Mouse (Mus musculus): ENCODE data around the gene Pmfbp1. TPM values are rescaled to one million over a fixed set of nuclear protein-coding genes. Genes with fewer than 3 reads are reported as not detected.

The Pmfbp1 gene
- polyA plus RNA-seq, 1 experiment from 2014 or later: 1.8 TPM

DNA sequence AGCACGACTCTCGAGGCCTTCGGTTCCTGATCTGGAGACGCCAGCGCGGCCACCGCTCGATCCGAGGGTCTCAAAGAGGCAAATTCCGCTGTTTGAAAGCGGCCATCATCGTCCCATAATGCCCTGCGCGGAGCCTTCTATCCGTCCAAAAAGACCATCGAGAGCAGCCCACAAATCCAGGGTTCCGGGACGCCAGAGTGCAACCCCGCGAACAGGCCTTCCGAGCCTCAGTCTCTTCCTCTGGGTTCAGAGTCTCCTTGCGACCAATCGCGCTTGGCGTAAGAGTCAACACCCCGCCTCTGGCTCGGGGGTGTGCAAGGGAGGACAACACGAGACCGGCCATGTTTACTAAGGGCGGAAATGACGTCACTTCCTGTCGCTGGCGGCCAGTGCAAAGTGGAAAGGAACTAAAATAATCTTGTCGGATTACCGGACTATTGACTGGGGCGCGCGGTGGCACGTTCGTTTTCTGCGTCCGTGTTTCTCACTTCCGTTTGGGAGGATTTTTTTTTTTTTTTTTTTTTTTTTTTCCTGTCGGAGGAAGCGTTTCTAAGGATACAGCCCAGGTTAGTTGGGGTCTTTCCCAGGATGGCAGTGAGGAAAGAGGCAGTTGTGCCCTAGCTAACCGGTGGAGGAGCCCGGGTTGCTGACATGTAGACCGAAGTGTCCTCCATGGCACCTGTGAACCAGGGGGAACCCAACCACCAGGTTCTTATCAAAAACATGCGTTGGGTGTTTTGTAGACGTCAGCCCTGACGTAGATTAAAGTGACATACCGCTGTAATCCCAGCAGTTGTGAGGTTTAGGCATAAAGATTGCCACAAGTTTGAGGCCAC, 71.9 kb downstream of the Pmfbp1 start, which contains the start of the genes Dhx38 and Txnl4b:
Dhx38 (minus strand) TSS at position 364 of the 836 bp plus-strand sequence.
Txnl4b (plus strand) TSS at position 395 of the 836 bp plus-strand sequence.
- peaks cover 34% of the 10 kb centered on the region for H3K36me3 ChIP-seq
- H3K4me1 ChIP-seq: peaks cover 18% of the 10 kb centered on the region
- under 1% methylated on average over 52 of the region's 52 CpGs for WGBS

GRCm38 (mm10) chr8:109571139-109571538, 77.3 kb downstream of the Pmfbp1 start:
- Histone ChIP-seq H3K36me3 (peaks cover 33% of the 10 kb centered on the region), H3K9ac (replicated peaks) (no peak overlapping the region), H3K4me2 (replicated peaks) (no peak overlapping the region), H3K4me1 (peaks cover 8% of the 10 kb centered on the region), H3K27ac (replicated peaks) (no peak overlapping the region), H3K27me3 (no peaks in the 10 kb centered on the region), H3K4me3 (no peak overlapping the region), H3K9me3 (no peaks in the 10 kb centered on the region)
- ATAC-seq (ENCODE audit: low FRiP score, low read depth): no peak
- WGBS: 89% methylated on average over 12 of the region's 12 CpGs

More for the DNA sequence above, 71.9 kb downstream of the Pmfbp1 start, which contains the start of the genes Dhx38 and Txnl4b:
- peak within 1 kb of the TSS; percentile 81 for H3K4me2 ChIP-seq (replicated peaks)
- no peaks in the 10 kb centered on the region for H3K27me3 ChIP-seq
- ATAC-seq (ENCODE audit: low FRiP score, low read depth): peak; percentile 99
- H3K4me3 ChIP-seq: peak within 1 kb of the TSS; percentile 87
- peak within 1 kb of the TSS; percentile 90 for H3K27ac ChIP-seq (replicated peaks)
- no peaks in the 10 kb centered on the region for H3K9me3 ChIP-seq
- H3K9ac ChIP-seq (replicated peaks): peak within 1 kb of the TSS; percentile 89

- H3K9ac ChIP-seq (replicated peaks): no peak overlapping the region
- H3K4me3 ChIP-seq: no peak overlapping the region
- WGBS: 76% methylated on average over 4 of the region's 4 CpGs
- no peaks in the 10 kb centered on the region for H3K9me3 ChIP-seq
- no peak overlapping the region for H3K27ac ChIP-seq (replicated peaks)
- ATAC-seq (ENCODE audit: low FRiP score, low read depth): no peak
- no peaks in the 10 kb centered on the region for H3K27me3 ChIP-seq
- H3K4me2 ChIP-seq (replicated peaks): no peak overlapping the region
- H3K4me1 ChIP-seq: no peaks in the 10 kb centered on the region
- H3K36me3 ChIP-seq: peaks cover 18% of the 10 kb centered on the region
Observed at GRCm38 (mm10) chr8:109576311-109576710, 82.5 kb downstream of the Pmfbp1 start.

GRCm38 (mm10) chr8:109578900-109579301, 85.1 kb downstream of the Pmfbp1 start, which contains the start of gene Hp:
Gene Hp, minus strand, starts transcription at chr8:109579172.
- H3K27ac ChIP-seq (replicated peaks): no peak within 1 kb of the TSS
- H3K4me1 ChIP-seq: no peaks in the 10 kb centered on the region
- H3K4me3 ChIP-seq: no peak within 1 kb of the TSS
- no peaks in the 10 kb centered on the region for H3K36me3 ChIP-seq
- no peak for ATAC-seq (ENCODE audit: low FRiP score, low read depth)
- H3K4me2 ChIP-seq (replicated peaks): no peak within 1 kb of the TSS
- no peaks in the 10 kb centered on the region for H3K9me3 ChIP-seq
- 73% methylated on average over 8 of the region's 8 CpGs for WGBS
- no peak within 1 kb of the TSS for H3K9ac ChIP-seq (replicated peaks)
- no peaks in the 10 kb centered on the region for H3K27me3 ChIP-seq

- Histone ChIP-seq H3K4me1 (no peaks in the 10 kb centered on the region), H3K4me2 (replicated peaks) (no peak overlapping the region), H3K9ac (replicated peaks) (no peak overlapping the region), H3K27ac (replicated peaks) (no peak overlapping the region), H3K36me3 (no peaks in the 10 kb centered on the region), H3K27me3 (no peaks in the 10 kb centered on the region), H3K4me3 (no peak overlapping the region), H3K9me3 (no peaks in the 10 kb centered on the region)
- WGBS: 83% methylated on average over 4 of the region's 4 CpGs
- no peak for ATAC-seq (ENCODE audit: low FRiP score, low read depth)
Observed at GRCm38 (mm10) chr8:109584293-109584692, 90.5 kb downstream of the Pmfbp1 start.

DNA sequence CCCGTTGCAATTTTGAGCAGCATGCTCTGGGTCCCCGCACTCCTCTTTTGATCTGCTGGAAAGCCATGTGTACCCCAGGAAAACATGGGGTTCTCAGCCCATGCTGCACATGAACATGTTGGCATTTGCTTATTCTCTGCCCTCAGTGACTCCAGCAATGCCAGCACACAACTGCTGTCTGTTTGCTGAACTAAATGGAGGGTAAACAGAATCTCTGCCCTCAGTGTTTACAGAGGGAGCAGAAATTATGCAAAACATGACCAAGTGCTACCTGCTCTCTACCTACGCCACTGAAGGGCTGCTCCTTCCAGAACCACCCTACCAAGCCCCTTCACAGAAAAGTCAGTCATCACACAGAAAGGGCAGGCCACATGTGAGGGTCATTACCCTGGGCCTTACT, 91.0 kb downstream of the Pmfbp1 start:
- Histone ChIP-seq H3K9ac (replicated peaks) (no peak overlapping the region), H3K4me1 (no peaks in the 10 kb centered on the region), H3K27me3 (no peaks in the 10 kb centered on the region), H3K4me2 (replicated peaks) (no peak overlapping the region), H3K36me3 (no peaks in the 10 kb centered on the region), H3K27ac (replicated peaks) (no peak overlapping the region), H3K9me3 (no peaks in the 10 kb centered on the region), H3K4me3 (no peak overlapping the region)
- ATAC-seq (ENCODE audit: low FRiP score, low read depth): no peak
- WGBS: 77% methylated on average over 3 of the region's 3 CpGs

GRCm38 (mm10) chr8:109585652-109586051, 91.8 kb downstream of the Pmfbp1 start:
- Histone ChIP-seq H3K36me3 (no peaks in the 10 kb centered on the region), H3K4me1 (no peaks in the 10 kb centered on the region)
- no peak for ATAC-seq (ENCODE audit: low FRiP score, low read depth)

GRCm38 (mm10) chr8:109586972-109587504, 93.2 kb downstream of the Pmfbp1 start:
- H3K4me1 ChIP-seq: no peaks in the 10 kb centered on the region
- H3K36me3 ChIP-seq: 0 out of 2 replicates have a peak, but pooled peaks cover 6% of the 10 kb centered on the region
- WGBS: 74% methylated on average over 7 of the region's 7 CpGs
- no peak overlapping the region for H3K4me3 ChIP-seq
- no peak overlapping the region for H3K4me2 ChIP-seq (replicated peaks)
- no peaks in the 10 kb centered on the region for H3K9me3 ChIP-seq
- H3K9ac ChIP-seq (replicated peaks): no peak overlapping the region
- no peaks in the 10 kb centered on the region for H3K27me3 ChIP-seq
- no peak overlapping the region for H3K27ac ChIP-seq (replicated peaks)
- ATAC-seq (ENCODE audit: low FRiP score, low read depth): no peak

More at GRCm38 (mm10) chr8:109585652-109586051, 91.8 kb downstream of the Pmfbp1 start:
- H3K27ac ChIP-seq (replicated peaks): no peak overlapping the region
- H3K9ac ChIP-seq (replicated peaks): no peak overlapping the region
- H3K9me3 ChIP-seq: no peaks in the 10 kb centered on the region
- H3K4me3 ChIP-seq: no peak overlapping the region
- H3K4me2 ChIP-seq (replicated peaks): no peak overlapping the region
- no peaks in the 10 kb centered on the region for H3K27me3 ChIP-seq

DNA sequence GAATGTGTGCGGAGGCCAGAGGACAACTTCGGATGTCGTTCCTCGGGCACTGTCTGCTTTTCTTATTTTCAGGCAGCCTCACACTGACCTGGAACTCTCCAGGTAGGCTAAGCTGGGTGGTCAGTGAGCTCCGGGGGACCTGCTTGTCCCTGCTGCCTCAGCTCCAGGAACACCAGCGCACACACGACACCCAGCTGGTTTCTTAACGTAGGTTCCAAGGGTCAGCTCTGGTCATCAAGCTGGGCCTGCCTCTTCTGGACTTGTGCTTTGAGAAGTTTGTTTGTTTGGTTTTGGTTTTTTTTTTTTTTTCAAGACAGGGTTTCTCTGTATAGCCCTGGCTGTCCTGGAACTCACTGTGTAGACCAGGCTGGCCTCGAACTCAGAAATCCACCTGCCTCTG, 97.1 kb downstream of the Pmfbp1 start:
- no peaks in the 10 kb centered on the region for H3K4me1 ChIP-seq
- no peak for ATAC-seq (ENCODE audit: low FRiP score, low read depth)

DNA sequence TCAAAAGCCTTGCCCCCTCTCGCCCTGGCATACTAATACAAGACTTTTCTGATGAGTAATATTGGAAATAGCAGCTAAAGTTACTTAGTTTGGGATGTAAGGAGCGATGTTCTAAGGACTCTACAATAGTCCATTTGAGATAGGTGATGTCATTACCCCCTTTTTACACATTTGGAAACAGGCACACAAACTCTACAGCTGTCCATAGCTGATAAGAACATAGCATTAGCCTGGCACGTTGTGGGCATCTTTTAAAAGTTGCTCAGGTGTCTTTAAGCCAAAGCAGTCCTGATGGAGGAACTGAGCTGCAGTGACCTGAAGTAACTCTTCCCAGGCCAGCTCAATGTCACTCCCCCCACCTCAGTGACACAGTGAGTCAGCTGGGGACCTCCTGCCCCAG, 97.5 kb downstream of the Pmfbp1 start:
- Histone ChIP-seq H3K9ac (replicated peaks) (no peak overlapping the region), H3K4me1 (no peaks in the 10 kb centered on the region), H3K4me2 (replicated peaks) (no peak overlapping the region), H3K27ac (replicated peaks) (no peak overlapping the region), H3K36me3 (peaks cover 35% of the 10 kb centered on the region), H3K4me3 (no peak overlapping the region), H3K9me3 (no peaks in the 10 kb centered on the region), H3K27me3 (no peaks in the 10 kb centered on the region)
- 88% methylated on average over 3 of the region's 3 CpGs for WGBS
- no peak for ATAC-seq (ENCODE audit: low FRiP score, low read depth)

More for the DNA sequence above, 97.1 kb downstream of the Pmfbp1 start:
- H3K27ac ChIP-seq (replicated peaks): no peak overlapping the region
- no peak overlapping the region for H3K4me3 ChIP-seq
- H3K36me3 ChIP-seq: peaks cover 35% of the 10 kb centered on the region
- no peaks in the 10 kb centered on the region for H3K27me3 ChIP-seq
- H3K4me2 ChIP-seq (replicated peaks): no peak overlapping the region
- H3K9ac ChIP-seq (replicated peaks): no peak overlapping the region
- no peaks in the 10 kb centered on the region for H3K9me3 ChIP-seq
- 89% methylated on average over 9 of the region's 9 CpGs for WGBS

DNA sequence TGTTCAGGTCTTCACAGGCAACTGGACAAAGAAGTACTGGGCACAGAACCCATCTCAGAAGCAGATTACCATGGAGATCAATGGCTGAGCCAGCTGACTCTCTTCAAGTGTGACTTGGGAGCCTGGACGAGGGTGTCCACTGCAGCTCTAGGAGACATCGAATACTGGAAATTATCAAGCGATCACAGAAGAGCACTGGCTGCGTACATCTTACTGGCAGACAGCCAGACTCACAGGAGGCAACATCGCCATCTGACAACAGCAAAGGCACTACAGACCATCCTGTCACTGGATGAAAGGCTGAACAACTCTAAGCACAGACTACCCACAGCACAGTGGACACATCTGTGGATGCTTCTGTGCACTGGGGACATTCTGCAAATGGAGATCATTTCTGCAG, 98.3 kb downstream of the Pmfbp1 start:
- Histone ChIP-seq H3K27ac (replicated peaks) (no peak overlapping the region), H3K4me3 (no peak overlapping the region), H3K36me3 (peaks cover 35% of the 10 kb centered on the region), H3K9ac (replicated peaks) (no peak overlapping the region), H3K4me2 (replicated peaks) (no peak overlapping the region), H3K4me1 (no peaks in the 10 kb centered on the region), H3K27me3 (no peaks in the 10 kb centered on the region), H3K9me3 (no peaks in the 10 kb centered on the region)
- 94% methylated on average over 5 of the region's 5 CpGs for WGBS
- no peak for ATAC-seq (ENCODE audit: low FRiP score, low read depth)

Data from midbrain, embryonic 12.5 days (tissue).